ENCODE assay signal across 15 mouse cellular contexts in the genomic region with DNA sequence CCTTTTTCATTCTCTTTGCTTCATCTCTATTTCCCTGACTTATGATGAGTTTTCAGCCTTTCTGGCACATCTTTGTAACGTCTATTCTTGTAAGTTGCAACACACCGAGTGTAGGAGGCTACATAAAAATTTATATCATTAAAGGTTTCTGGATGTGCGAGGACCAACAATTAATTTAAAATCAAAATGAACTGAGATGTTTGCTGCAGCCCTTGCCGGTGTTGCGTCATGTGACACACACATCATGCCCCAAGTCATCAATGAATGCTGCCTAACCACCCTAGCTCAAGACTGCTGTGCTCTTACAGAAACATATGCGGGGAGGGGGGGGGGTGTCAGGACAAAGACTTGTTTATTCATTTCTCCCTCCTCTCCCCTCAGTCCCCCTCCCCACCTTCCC.
"Had no signal": no experiment of that assay in that cellular context is flagged by ENCODE, and none has a peak within 500 bp of the region (broad histone marks: within the 10 kb centered on the region; RNA-seq: fewer than 3 reads in every experiment).

No protein-coding gene starts in this region.

- H3K27me3 ChIP-seq: neural tube, embryonic 13.5 days; neural tube, embryonic 15.5 days; stomach, embryonic 15.5 days had no signal

- H3K4me3 ChIP-seq: neural tube, embryonic 13.5 days; neural tube, embryonic 15.5 days; stomach, embryonic 15.5 days had no signal

- H3K9ac ChIP-seq: neural tube, embryonic 13.5 days; neural tube, embryonic 15.5 days; stomach, embryonic 15.5 days had no signal

- H3K9me3 ChIP-seq: neural tube, embryonic 13.5 days; neural tube, embryonic 15.5 days; stomach, embryonic 15.5 days had no signal

- DNase-seq: retina, postnatal 1 day; right cerebral cortex, adult 18-20 months; right cerebral cortex, postnatal 14 days; right cerebral cortex, postnatal 25 days; right cerebral cortex, postnatal 4 days; spleen, adult 18-20 months; thymus, adult 18-20 months; thymus, adult 2 months; thymus, postnatal 14 days; thymus, postnatal 25 days; thymus, postnatal 36 days had no signal

- H3K27ac ChIP-seq: neural tube, embryonic 13.5 days; neural tube, embryonic 15.5 days; stomach, embryonic 15.5 days; stomach, postnatal 0 days had no signal

- H3K36me3 ChIP-seq: neural tube, embryonic 13.5 days; neural tube, embryonic 15.5 days; stomach, embryonic 15.5 days had no signal

- H3K4me1 ChIP-seq: neural tube, embryonic 13.5 days; neural tube, embryonic 15.5 days; stomach, embryonic 15.5 days had no signal
